ENCODE assay signal across 8 mouse cellular contexts in the genomic region with DNA sequence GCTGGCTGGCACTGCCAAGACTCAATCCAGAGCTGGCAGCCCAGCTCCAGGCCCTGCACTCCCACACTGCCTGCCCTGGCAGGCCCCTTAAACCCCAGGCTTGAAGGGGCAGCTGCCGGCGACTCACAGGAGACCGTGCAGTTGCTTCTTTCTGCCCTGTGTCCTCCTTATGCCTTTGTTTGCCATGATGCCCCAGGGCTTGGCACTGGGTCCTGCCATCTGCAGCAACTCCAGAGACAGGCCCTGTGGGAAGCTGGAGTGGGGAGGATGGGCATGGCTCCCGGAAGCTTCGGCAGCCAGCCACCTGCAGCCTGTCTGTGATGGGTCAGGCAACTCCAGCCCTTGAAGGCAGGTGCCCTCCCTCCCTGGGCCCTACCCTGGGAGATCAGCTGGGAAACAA. TPM values are rescaled to one million over a fixed set of nuclear protein-coding genes. Genes with fewer than 3 reads are reported as not detected.
DNase-seq lines count a peak whose midpoint lies in the region; ATAC-seq lines count a peak whose summit lies in the region.
"Had no signal": no experiment of that assay in that cellular context is flagged by ENCODE, and none has a peak within 500 bp of the region (broad histone marks: within the 10 kb centered on the region; RNA-seq: fewer than 3 reads in every experiment).

No protein-coding gene starts in this region.

- H3K9ac ChIP-seq in neural tube, embryonic 13.5 days = 0 out of 2 replicates have a peak overlapping the region, but pooled peaks have one; percentile 45
- H3K9ac ChIP-seq: liver, embryonic 13.5 days had no signal

- no peak for ATAC-seq in neural tube, embryonic 13.5 days (ENCODE audit: low read depth)
- no peak for ATAC-seq in megakaryocyte-erythroid progenitor cell, adult 5-6 weeks (replicated peaks; ENCODE audit: low FRiP score, low TSS enrichment, poor library complexity, severe bottlenecking)

- H3K4me3 ChIP-seq in hindbrain, embryonic 10.5 days = no peak overlapping the region
- H3K4me3 ChIP-seq in neural tube, embryonic 13.5 days = no peak overlapping the region
- H3K4me3 ChIP-seq: liver, embryonic 13.5 days had no signal

- H3K27me3 ChIP-seq in hindbrain, embryonic 10.5 days (ENCODE audit: insufficient read depth, poor library complexity, severe bottlenecking) = no peaks in the 10 kb centered on the region; the same call in 1 of the 2 replicates
- H3K27me3 ChIP-seq in neural tube, embryonic 13.5 days = no peaks in the 10 kb centered on the region
- H3K27me3 ChIP-seq: liver, embryonic 13.5 days had no signal

- H3K9me3 ChIP-seq in hindbrain, embryonic 10.5 days = no peaks in the 10 kb centered on the region
- no peaks in the 10 kb centered on the region for H3K9me3 ChIP-seq in neural tube, embryonic 13.5 days
- H3K9me3 ChIP-seq: liver, embryonic 13.5 days had no signal

- peak; percentile 81 to 86 for DNase-seq in right cerebral cortex, postnatal 10 days (ENCODE audit: low spot score in 2 of 2)
- DNase-seq in right cerebral cortex, postnatal 4 days = no peak
- DNase-seq in cerebellum, postnatal 25 days = peak; percentile 94 to 96
- no peak for DNase-seq in hindbrain, embryonic 10.5 days (ENCODE audit: low spot score)
- DNase-seq in spleen, postnatal 36 days (ENCODE audit: low spot score in 2 of 2) = no peak
- DNase-seq: liver, embryonic 13.5 days had no signal

- peak overlapping the region; percentile 93 for H3K27ac ChIP-seq in hindbrain, embryonic 10.5 days
- peak overlapping the region; percentile 98 for H3K27ac ChIP-seq in neural tube, embryonic 13.5 days (replicated peaks)
- H3K27ac ChIP-seq: liver, embryonic 13.5 days had no signal

- H3K4me1 ChIP-seq in hindbrain, embryonic 10.5 days (replicated peaks) = peaks cover 100% of the 10 kb centered on the region
- peaks cover 100% of the 10 kb centered on the region for H3K4me1 ChIP-seq in neural tube, embryonic 13.5 days (replicated peaks)

- WGBS in hindbrain, embryonic 10.5 days = 85% methylated on average over 5 of the region's 5 CpGs
- 41% methylated on average over 5 of the region's 5 CpGs for WGBS in neural tube, embryonic 13.5 days

- H3K4me2 ChIP-seq in neural tube, embryonic 13.5 days = no peak overlapping the region
- H3K4me2 ChIP-seq: liver, embryonic 13.5 days had no signal

- peaks cover 11% of the 10 kb centered on the region; the same call in 1 of the 2 replicates for H3K36me3 ChIP-seq in hindbrain, embryonic 10.5 days
- H3K36me3 ChIP-seq in neural tube, embryonic 13.5 days = no peaks in the 10 kb centered on the region
- H3K36me3 ChIP-seq: liver, embryonic 13.5 days had no signal

RNA-seq across cellular contexts. Expression of a gene that starts 24.0 kb away (rescaled TPM):
- 18.1 and 19.7 TPM in 2 replicates for polyA plus RNA-seq in hindbrain, embryonic 10.5 days (2016; fragmentation: Nextera tagmentation; extraction: Ambion mirVana)
- 29.2 and 30.4 TPM in 2 replicates for polyA plus RNA-seq in neural tube, embryonic 13.5 days (2015; fragmentation: Nextera tagmentation; extraction: Ambion mirVana)
- 48.7 and 54.4 TPM in 2 replicates for total RNA-seq in megakaryocyte-erythroid progenitor cell, adult 5-6 weeks (2014; fragmentation: Nextera tagmentation)
- total RNA-seq in megakaryocyte-erythroid progenitor cell, adult 5-6 weeks (2017) = 4.8 and 6.7 TPM in 2 replicates

Comparison
In these comparisons a context has a peak if more than half of its experiments do, and no peak if none do; other contexts are left out.
1. DNase-seq: peak in right cerebral cortex, postnatal 10 days (2 of 2) and cerebellum, postnatal 25 days (2 of 2); none in right cerebral cortex, postnatal 4 days (single experiment), hindbrain, embryonic 10.5 days (single experiment) and spleen, postnatal 36 days (0 of 2).